Mouse (Mus musculus) G1E-ER4 (cell line): ENCODE results near the gene Rin3. TPM values are rescaled to one million over a fixed set of nuclear protein-coding genes. Genes with fewer than 3 reads are reported as not detected.

Experiments used
- GATA1 ChIP-seq: IDR thresholded peaks from one replicate; pipeline ENCODE4 v1.8.0; 2012; ENCODE audit warnings: low read length, inconsistent platforms
- polyA plus RNA-seq: library from polyadenylated mRNA; stranded (reverse); fragments of >175 nt; gene quantifications from 2 replicates; pipeline ENCODE4 v1.2.3, GENCODE M21; 2012

The Rin3 gene
- polyA plus RNA-seq, 1 experiment = 0.03 TPM

- TF ChIP-seq GATA1 = no peak
These were observed 85.7 kb downstream of the Rin3 start for GRCm38 (mm10) chr12:102368556-102368955.

GRCm38 (mm10) chr12:102369488-102370235 is 86.8 kb downstream of the Rin3 start:
- no peak for TF ChIP-seq GATA1

DNA sequence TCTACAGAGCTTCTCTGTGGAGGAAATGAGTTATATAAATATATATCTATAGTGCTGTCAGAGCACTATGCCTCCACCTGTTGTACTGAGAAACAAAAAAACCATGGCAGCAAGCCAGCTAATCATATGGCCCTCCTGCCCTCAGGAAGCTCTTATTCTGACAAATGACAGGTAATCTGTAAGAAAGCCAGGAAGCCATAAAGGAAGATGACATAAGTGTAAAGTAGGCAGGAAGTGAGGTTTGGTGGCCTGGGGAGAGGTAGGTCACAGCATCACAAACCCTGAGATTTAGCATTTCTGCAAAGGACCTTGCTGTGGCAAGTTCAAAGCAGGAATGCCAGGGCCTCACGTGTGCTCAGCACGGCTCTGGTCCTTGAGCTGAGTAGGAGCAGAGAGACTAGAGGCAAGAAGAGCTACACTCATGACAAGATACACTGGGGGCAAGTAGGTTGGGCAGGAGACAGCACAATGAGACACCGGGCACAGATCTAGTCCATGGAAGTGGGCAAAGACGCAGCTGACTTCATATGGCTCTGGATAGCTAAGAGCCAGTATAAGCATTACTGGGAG is 88.2 kb downstream of the Rin3 start:
- TF ChIP-seq GATA1 = no peak

DNA sequence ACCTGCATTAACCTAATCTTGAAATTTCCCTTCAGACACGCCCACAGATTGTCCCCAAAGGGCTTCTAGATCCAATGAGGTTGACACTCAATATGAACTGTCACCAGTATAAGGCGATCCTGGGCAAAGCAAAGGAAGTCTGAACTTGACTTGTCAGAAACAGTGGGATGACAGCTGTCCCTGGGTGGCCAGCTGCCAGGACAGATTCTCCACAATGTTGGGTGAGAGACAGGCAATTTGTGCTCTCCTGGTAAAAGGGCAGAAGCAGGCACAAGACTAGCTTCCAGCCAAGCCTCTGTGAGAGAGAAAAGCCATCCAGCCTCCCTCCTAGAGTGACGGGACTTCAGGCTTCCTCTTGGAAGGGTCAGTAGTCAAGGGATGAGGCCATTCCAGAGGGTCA is 89.5 kb downstream of the Rin3 start:
- TF ChIP-seq GATA1 = no peak

GRCm38 (mm10) chr12:102382180-102382579 is 99.3 kb downstream of the Rin3 start:
- TF ChIP-seq GATA1 = no peak

DNA sequence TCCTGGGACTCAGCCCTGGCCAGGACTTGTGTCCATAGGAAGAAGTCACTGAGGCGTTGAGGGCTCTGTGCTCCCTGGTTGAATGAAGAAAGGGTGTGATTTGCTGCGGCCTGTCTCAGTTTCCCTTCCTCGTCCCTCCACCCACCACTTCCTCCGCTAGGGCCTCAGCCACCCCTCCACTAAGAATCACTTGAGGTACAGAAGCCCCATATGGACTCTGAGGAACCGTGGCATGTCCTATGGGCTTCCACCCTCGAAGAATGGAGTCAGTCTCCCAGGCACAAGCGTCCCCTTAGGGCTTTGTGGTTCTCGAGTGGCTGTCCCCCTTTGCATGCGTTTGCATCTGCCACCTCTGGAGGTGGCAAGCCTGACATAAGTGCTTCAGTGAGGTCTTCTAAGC is 100.4 kb downstream of the Rin3 start:
- no peak for TF ChIP-seq GATA1

DNA sequence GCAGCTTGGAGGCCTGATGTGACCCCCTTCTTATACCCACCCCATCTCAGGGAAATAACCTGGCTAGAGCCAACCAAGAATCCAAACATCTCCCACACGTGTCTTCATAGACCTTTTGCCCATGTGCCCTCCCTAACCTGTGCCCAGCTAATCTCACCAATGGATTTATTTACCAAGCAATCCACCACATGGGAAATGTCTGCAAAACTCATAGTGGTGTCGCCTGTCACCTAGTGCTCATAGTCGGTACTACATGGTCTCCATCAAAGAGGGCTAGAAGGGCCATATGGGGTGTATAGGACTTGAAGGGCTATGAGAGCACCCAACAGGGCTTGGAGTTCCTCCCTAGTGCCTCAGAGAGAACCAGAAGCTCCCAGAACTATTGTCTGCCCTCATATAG is 102.0 kb downstream of the Rin3 start:
- TF ChIP-seq GATA1 = no peak

- TF ChIP-seq GATA1 = no peak
These were observed 104.5 kb downstream of the Rin3 start for GRCm38 (mm10) chr12:102387219-102387917.

- TF ChIP-seq GATA1 = no peak
These were observed 107.2 kb downstream of the Rin3 start for GRCm38 (mm10) chr12:102390042-102390441.

GRCm38 (mm10) chr12:102391109-102391508 is 108.3 kb downstream of the Rin3 start:
- no peak for TF ChIP-seq GATA1

DNA sequence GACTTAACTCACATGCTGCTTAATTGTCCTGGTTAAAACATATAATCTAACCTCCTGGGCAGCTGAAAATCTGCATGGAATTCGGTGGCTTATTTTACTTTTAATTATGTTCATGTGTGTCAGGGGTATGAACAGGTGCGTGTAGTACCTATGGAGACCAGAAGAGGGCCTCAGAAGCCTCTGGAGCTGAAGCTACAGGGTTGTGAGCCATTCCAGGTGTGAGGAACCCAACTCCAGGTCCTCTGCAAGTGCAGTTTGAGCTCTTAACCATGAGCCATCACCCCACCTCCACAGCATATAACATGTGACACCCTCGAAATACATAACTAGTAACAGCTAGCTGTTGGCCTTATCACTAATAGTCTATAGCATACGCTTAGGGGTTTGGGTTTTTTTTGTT is 109.1 kb downstream of the Rin3 start:
- no peak for TF ChIP-seq GATA1

- no peak for TF ChIP-seq GATA1
These were observed 111.6 kb downstream of the Rin3 start for GRCm38 (mm10) chr12:102394496-102394895.

DNA sequence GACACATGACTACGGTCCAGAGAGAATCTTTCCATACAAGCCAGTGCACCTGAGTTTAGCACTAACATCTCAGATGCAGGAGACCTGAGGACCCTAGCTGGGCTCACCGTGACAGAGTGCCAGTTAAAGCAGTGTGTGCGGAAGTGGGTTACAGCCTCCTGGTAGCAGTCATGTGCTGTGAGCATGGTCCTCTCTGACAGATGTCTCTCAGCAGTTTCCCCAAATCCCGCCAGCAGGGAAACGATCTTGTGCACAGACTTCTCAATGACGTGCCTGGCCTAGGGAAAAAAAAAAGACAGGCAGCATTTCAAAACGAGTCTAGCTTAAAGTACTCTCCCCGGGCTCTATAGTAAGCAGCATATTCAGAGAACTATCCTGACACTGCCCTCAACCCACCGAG is 112.7 kb downstream of the Rin3 start:
- no peak for TF ChIP-seq GATA1

- TF ChIP-seq GATA1 = no peak
These were observed 113.4 kb downstream of the Rin3 start for GRCm38 (mm10) chr12:102395998-102396991.

- TF ChIP-seq GATA1 = no peak
These were observed 115.7 kb downstream of the Rin3 start for GRCm38 (mm10) chr12:102398588-102398987.
